Mouse (Mus musculus) liver, postnatal 0 days (tissue): ENCODE data around the gene Cd164l2.

Experiments used
- CTCF ChIP-seq: sonication (generic); IDR thresholded peaks from 2 replicates; pipeline ENCODE4 v1.5.1; 2016; ENCODE audit warnings: antibody characterized with exemption, low read depth
- EP300 ChIP-seq: IDR thresholded peaks from 2 replicates; pipeline ENCODE4 v1.6.1; 2016; ENCODE audit warnings: antibody characterized with exemption, low read depth, mild to moderate bottlenecking

DNA sequence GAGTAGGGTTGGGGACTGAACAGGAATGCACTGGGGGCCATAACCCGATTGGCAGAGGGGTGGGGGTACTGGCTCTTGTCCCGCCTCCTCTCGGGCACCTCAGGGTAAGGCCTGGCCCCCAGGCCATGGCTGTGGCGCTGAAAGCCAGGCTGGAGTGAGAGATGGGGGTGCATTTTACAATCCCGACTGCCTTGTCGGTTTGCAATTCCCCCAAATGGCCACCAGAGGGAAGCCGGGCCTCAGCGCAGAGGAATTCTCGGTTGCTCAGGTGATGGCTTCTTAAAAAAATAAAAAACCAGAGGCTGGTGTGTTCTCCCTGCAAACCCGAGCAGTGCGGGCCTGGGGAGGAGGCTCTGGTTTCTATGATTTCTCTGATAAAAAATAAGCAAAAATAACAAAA is 2.6 kb upstream of the Cd164l2 start:
- peak; percentile 91 for TF ChIP-seq CTCF
- TF ChIP-seq EP300, result no peak
